Mouse (Mus musculus) left cerebral cortex, postnatal 25 days (tissue): ENCODE measurements around the gene Xpo6. TPM values are rescaled to one million over a fixed set of nuclear protein-coding genes. Genes with fewer than 3 reads are reported as not detected.

Source experiments
- DNase-seq, 2 experiments: peaks; one replicate each; pipeline ENCODE4 v3.0.0; 2022; ENCODE audit warnings: low spot score in 2 of 2, mixed read lengths in 1 of 2
- intact Hi-C: fragments of 180-260 bp; cut with DNase I; formaldehyde crosslinking; loops from one replicate; pipeline ENCODE4 v1.15.1; 2025
- total RNA-seq, 2 experiments: library from RNA; stranded (reverse); gene quantifications; 2 replicates each; pipeline ENCODE4 v1.2.3; 2021

The Xpo6 gene
- total RNA-seq, 2 experiments from 2014 or later: 93.6 to 95.1 TPM

GRCm38 (mm10) chr7:126199691-126200102 is 604 bp downstream of the Xpo6 start:
- peak; percentile 35 to 42 for DNase-seq
- intact Hi-C loops: no loop called here

GRCm38 (mm10) chr7:126198926-126199325 is 1.4 kb downstream of the Xpo6 start:
- no peak for DNase-seq
- intact Hi-C loops: no loop called here

GRCm38 (mm10) chr7:126194175-126194574 is 6.1 kb downstream of the Xpo6 start:
- DNase-seq: no peak
- intact Hi-C loops: no loop called here

GRCm38 (mm10) chr7:126191471-126191870 is 8.8 kb downstream of the Xpo6 start:
- DNase-seq: no peak
- intact Hi-C loops: no loop called here

GRCm38 (mm10) chr7:126189517-126189916 is 10.8 kb downstream of the Xpo6 start:
- intact Hi-C loops: no loop called here
- DNase-seq: no peak

GRCm38 (mm10) chr7:126185999-126186398 is 14.3 kb downstream of the Xpo6 start:
- intact Hi-C loops: no loop called here

GRCm38 (mm10) chr7:126183583-126183982 is 16.7 kb downstream of the Xpo6 start:
- DNase-seq: no peak
- intact Hi-C loops: no loop called here

More at GRCm38 (mm10) chr7:126185999-126186398, 14.3 kb downstream of the Xpo6 start:
- DNase-seq: no peak

GRCm38 (mm10) chr7:126181487-126181886 is 18.8 kb downstream of the Xpo6 start:
- DNase-seq: no peak
- intact Hi-C loops: no loop called here

- no peak for DNase-seq
- intact Hi-C loops: no loop called here
Measured at GRCm38 (mm10) chr7:126180956-126181355, 19.3 kb downstream of the Xpo6 start.

- intact Hi-C loops: no loop called here
- DNase-seq: no peak
Measured at GRCm38 (mm10) chr7:126178804-126179203, 21.5 kb downstream of the Xpo6 start.

GRCm38 (mm10) chr7:126175999-126176398 is 24.3 kb downstream of the Xpo6 start:
- intact Hi-C loops: no loop called here

GRCm38 (mm10) chr7:126175456-126175855 is 24.8 kb downstream of the Xpo6 start:
- intact Hi-C loops: no loop called here
- DNase-seq: no peak

More at GRCm38 (mm10) chr7:126175999-126176398, 24.3 kb downstream of the Xpo6 start:
- DNase-seq: no peak

GRCm38 (mm10) chr7:126174863-126175262 is 25.4 kb downstream of the Xpo6 start:
- intact Hi-C loops: no loop called here
- no peak for DNase-seq

- DNase-seq: no peak
- intact Hi-C loops: no loop called here
Measured at GRCm38 (mm10) chr7:126172001-126172400, 28.3 kb downstream of the Xpo6 start.

- DNase-seq: no peak
- intact Hi-C loops: no loop called here
Measured at GRCm38 (mm10) chr7:126168584-126168983, 31.7 kb downstream of the Xpo6 start.

- no peak for DNase-seq
- intact Hi-C loops: no loop called here
Measured at GRCm38 (mm10) chr7:126167426-126167825, 32.9 kb downstream of the Xpo6 start.

- intact Hi-C loops: no loop called here
- no peak for DNase-seq
Measured at GRCm38 (mm10) chr7:126166571-126166970, 33.7 kb downstream of the Xpo6 start.

GRCm38 (mm10) chr7:126158238-126158637 is 42.1 kb downstream of the Xpo6 start:
- DNase-seq: no peak
- intact Hi-C loops: no loop called here

GRCm38 (mm10) chr7:126155746-126156145 is 44.6 kb downstream of the Xpo6 start:
- no peak for DNase-seq
- intact Hi-C loops: no loop called here

GRCm38 (mm10) chr7:126154731-126155130 is 45.6 kb downstream of the Xpo6 start:
- no peak for DNase-seq
- intact Hi-C loops: no loop called here

GRCm38 (mm10) chr7:126152324-126152723 is 48.0 kb downstream of the Xpo6 start:
- no peak for DNase-seq
- intact Hi-C loops: no loop called here

GRCm38 (mm10) chr7:126146156-126146555 is 54.1 kb downstream of the Xpo6 start:
- DNase-seq: no peak
- intact Hi-C loops: no loop called here
